ENCODE assay signal across 8 mouse cellular contexts in the genomic region with DNA sequence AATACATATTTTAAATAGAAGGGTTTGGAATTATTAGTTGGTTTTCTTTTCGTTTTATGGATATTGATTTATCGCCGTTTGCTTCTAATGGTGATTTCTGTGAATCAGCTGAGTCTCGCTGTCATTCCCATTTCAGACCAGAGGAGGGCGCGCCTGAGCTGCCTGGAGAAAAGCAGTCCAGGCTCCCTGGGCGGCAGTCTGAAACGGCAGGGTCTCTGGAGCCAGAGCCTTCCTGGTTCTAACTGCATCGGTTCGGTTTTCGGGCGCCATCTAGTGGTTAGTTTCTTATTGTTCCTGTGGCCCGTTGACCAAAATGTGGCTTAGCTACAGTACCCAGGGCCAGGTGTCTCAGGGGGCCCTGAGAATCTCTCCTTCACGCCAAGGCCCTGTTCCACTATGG. TPM values are rescaled to one million over a fixed set of nuclear protein-coding genes. Genes with fewer than 3 reads are reported as not detected.
DNase-seq lines count a peak whose midpoint lies in the region; ATAC-seq and TF ChIP-seq lines count a peak whose summit lies in the region.

No protein-coding gene starts in this region.

- no peak overlapping the region for H3K4me3 ChIP-seq in G1E (ENCODE audit: low read depth, low read length)
- no peak overlapping the region for H3K4me3 ChIP-seq in forebrain, embryonic 16.5 days (replicated peaks; ENCODE audit: low read length)
- H3K4me3 ChIP-seq in liver, postnatal 0 days (ENCODE audit: low read depth, low read length): no peak overlapping the region
- no peak overlapping the region for H3K4me3 ChIP-seq in neural tube, embryonic 15.5 days (replicated peaks)

- peak; percentile 33 for DNase-seq in G1E (ENCODE audit: low spot score)
- peak; percentile 95 to 96 for DNase-seq in cerebellum, adult 18-20 months
- peak; percentile 78 for DNase-seq in heart, postnatal 25 days (ENCODE audit: low spot score)
- peak; percentile 97 for DNase-seq in layer of hippocampus, adult 11-12 months (ENCODE audit: low spot score)
- DNase-seq in liver, postnatal 0 days: peak; percentile 89
- peak; percentile 94 for DNase-seq in testis, postnatal 10 days (ENCODE audit: low spot score)

- no peaks in the 10 kb centered on the region; the same call in 1 of the 2 replicates for H3K9me3 ChIP-seq in G1E (replicated peaks)
- H3K9me3 ChIP-seq in forebrain, embryonic 16.5 days (ENCODE audit: control insufficient read depth, low read length): no peaks in the 10 kb centered on the region
- no peaks in the 10 kb centered on the region for H3K9me3 ChIP-seq in liver, postnatal 0 days (ENCODE audit: low read length)
- no peaks in the 10 kb centered on the region for H3K9me3 ChIP-seq in neural tube, embryonic 15.5 days (replicated peaks)

- H3K27me3 ChIP-seq in G1E (ENCODE audit: insufficient read depth, low read length): no peaks in the 10 kb centered on the region
- no peaks in the 10 kb centered on the region for H3K27me3 ChIP-seq in forebrain, embryonic 16.5 days (replicated peaks; ENCODE audit: control insufficient read depth, insufficient read depth, low read length)
- H3K27me3 ChIP-seq in liver, postnatal 0 days (ENCODE audit: insufficient read depth, low read length): no peaks in the 10 kb centered on the region
- H3K27me3 ChIP-seq in neural tube, embryonic 15.5 days (replicated peaks): no peaks in the 10 kb centered on the region

- no peak overlapping the region for H3K27ac ChIP-seq in forebrain, embryonic 16.5 days (ENCODE audit: low read length)
- no peak overlapping the region for H3K27ac ChIP-seq in liver, postnatal 0 days (ENCODE audit: low read depth)
- H3K27ac ChIP-seq in neural tube, embryonic 15.5 days (replicated peaks): no peak overlapping the region

- H3K9ac ChIP-seq in forebrain, embryonic 16.5 days (replicated peaks; ENCODE audit: low read depth, low read length): no peak overlapping the region
- H3K9ac ChIP-seq in liver, postnatal 0 days (replicated peaks): no peak overlapping the region
- H3K9ac ChIP-seq in neural tube, embryonic 15.5 days (replicated peaks): no peak overlapping the region

- no peaks in the 10 kb centered on the region for H3K36me3 ChIP-seq in G1E (replicated peaks)
- no peaks in the 10 kb centered on the region for H3K36me3 ChIP-seq in forebrain, embryonic 16.5 days (ENCODE audit: control insufficient read depth, insufficient read depth)
- no peaks in the 10 kb centered on the region for H3K36me3 ChIP-seq in liver, postnatal 0 days (replicated peaks; ENCODE audit: insufficient read depth, low read length)
- no peaks in the 10 kb centered on the region for H3K36me3 ChIP-seq in neural tube, embryonic 15.5 days

- H3K4me1 ChIP-seq in G1E (ENCODE audit: insufficient read depth, low read depth, low read length): no peaks in the 10 kb centered on the region
- H3K4me1 ChIP-seq in forebrain, embryonic 16.5 days (replicated peaks; ENCODE audit: control insufficient read depth, insufficient read depth, low read length): no peaks in the 10 kb centered on the region
- H3K4me1 ChIP-seq in liver, postnatal 0 days (ENCODE audit: insufficient read depth): no peaks in the 10 kb centered on the region
- H3K4me1 ChIP-seq in neural tube, embryonic 15.5 days: no peaks in the 10 kb centered on the region

- ATAC-seq in G1E (ENCODE audit: extremely low read depth, insufficient number of reproducible peaks, low FRiP score, poor library complexity, severe bottlenecking): peak; percentile 22
- ATAC-seq in forebrain, embryonic 16.5 days: peak; percentile 91
- ATAC-seq in liver, postnatal 0 days: peak; percentile 85
- ATAC-seq in neural tube, embryonic 15.5 days (ENCODE audit: low FRiP score): peak; percentile 85

- 6% methylated on average over 14 of the region's 14 CpGs for WGBS in forebrain, embryonic 16.5 days
- WGBS in liver, postnatal 0 days (ENCODE audit: insufficient replicate concordance): 7% methylated on average over 14 of the region's 14 CpGs
- WGBS in neural tube, embryonic 15.5 days: 4% methylated on average over 14 of the region's 14 CpGs

- TF ChIP-seq CTCF in G1E (IDR thresholded peaks at IDR 0.05; ENCODE audit: low read depth, low read length): peak; percentile 22; the same call in 1 of the 2 replicates
- TF ChIP-seq CTCF in liver, postnatal 0 days (IDR thresholded peaks at IDR 0.05; ENCODE audit: low read depth): peak; percentile 94

- no peak overlapping the region for H3K4me2 ChIP-seq in forebrain, embryonic 16.5 days (ENCODE audit: low read length)
- H3K4me2 ChIP-seq in liver, postnatal 0 days (ENCODE audit: low read depth, low read length): no peak overlapping the region
- H3K4me2 ChIP-seq in neural tube, embryonic 15.5 days: no peak overlapping the region

- intact Hi-C loops in heart, postnatal 25 days (cut with DNase I): no loop called here

- TF ChIP-seq EP300 in liver, postnatal 0 days (IDR thresholded peaks at IDR 0.05; ENCODE audit: low read depth): no peak

RNA-seq across cellular contexts. Expression of a gene that starts 7.8 kb away (rescaled TPM):
- 5.7 and 7.4 TPM in 2 replicates for total RNA-seq in G1E (2014; fragmentation: Nextera tagmentation)
- 1.3 and 1.6 TPM in 2 replicates for total RNA-seq in G1E (2017)
- 0.43 and 1.7 TPM in 2 replicates for polyA plus RNA-seq in G1E (2012)
- 13.0 and 13.4 TPM in 2 replicates for polyA plus RNA-seq in forebrain, embryonic 16.5 days (2015; fragmentation: Nextera tagmentation; extraction: Ambion mirVana)
- total RNA-seq in heart, postnatal 25 days (2021): 1 to 10 TPM; 4.8 to 6.3 TPM
- polyA plus RNA-seq in liver, postnatal 0 days (2015; fragmentation: Nextera tagmentation; extraction: Ambion mirVana): 3.4 and 3.9 TPM in 2 replicates
- 12.6 and 13.2 TPM in 2 replicates for polyA plus RNA-seq in neural tube, embryonic 15.5 days (2015; fragmentation: Nextera tagmentation; extraction: Ambion mirVana)

Comparison
In these comparisons a context has a peak if more than half of its experiments do, and no peak if none do; other contexts are left out.
1. ATAC-seq: peak in every context shown above with its lines; median percentile 91 in forebrain, embryonic 16.5 days; 85 in liver, postnatal 0 days; 85 in neural tube, embryonic 15.5 days; 22 in G1E.
2. DNase-seq: peak in every context shown above with its lines; median percentile 97 in layer of hippocampus, adult 11-12 months; 96 in cerebellum, adult 18-20 months; 94 in testis, postnatal 10 days; 89 in liver, postnatal 0 days; 78 in heart, postnatal 25 days; 33 in G1E.